Mouse (Mus musculus) megakaryocyte, embryonic 14.5 days (primary cell): ENCODE data around the gene Dsp.

Experiments used
- FLI1 ChIP-seq: IDR thresholded peaks from 2 replicates; pipeline ENCODE4 v1.6.1; 2012; ENCODE audit warnings: low read length, inconsistent platforms, mixed read lengths
- GATA1 ChIP-seq: IDR thresholded peaks from 3 replicates; pipeline ENCODE4 v1.6.1; 2012; ENCODE audit warnings: mixed read lengths, low read length, inconsistent platforms, borderline replicate concordance

DNA sequence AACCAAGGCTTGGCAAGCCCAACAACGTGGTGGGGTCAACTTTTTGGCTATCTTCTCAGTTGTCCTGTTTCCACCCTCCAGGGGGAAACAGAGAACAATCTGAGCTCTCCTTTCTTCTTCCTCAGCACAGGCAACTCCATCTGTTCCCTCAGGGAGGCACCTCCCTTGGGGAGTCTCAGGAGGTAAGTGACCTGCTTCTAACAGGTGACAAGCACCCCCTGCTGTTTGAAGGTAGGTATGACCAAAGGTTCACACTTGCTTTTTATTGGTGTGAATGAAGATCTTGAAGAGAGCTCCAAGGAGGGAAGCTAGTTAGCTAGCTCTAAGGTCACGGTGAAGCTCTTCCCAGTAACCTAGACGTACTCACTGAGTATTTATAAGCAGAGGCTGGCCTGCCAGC is 84.3 kb downstream of the Dsp start:
- TF ChIP-seq GATA1, result no peak
- TF ChIP-seq FLI1, result no peak
